Mouse (Mus musculus): ENCODE results near the gene Zfp1. TPM values are rescaled to one million over a fixed set of nuclear protein-coding genes. Genes with fewer than 3 reads are reported as not detected.

Zfp1 gene
- polyA plus RNA-seq, 1 experiment, result 7.5 TPM

- Histone ChIP-seq H3K36me3 (ENCODE audit: control insufficient read depth, insufficient read depth, low read length) (no peaks in the 10 kb centered on the region), H3K27me3 (replicated peaks; ENCODE audit: control insufficient read depth, insufficient read depth, low read length) (no peaks in the 10 kb centered on the region), H3K4me1 (ENCODE audit: control insufficient read depth, insufficient read depth, low read length) (no peaks in the 10 kb centered on the region), H3K4me3 (ENCODE audit: insufficient read depth, low read depth, low read length) (no peak overlapping the region), H3K27ac (ENCODE audit: insufficient read depth, low read depth, low read length) (no peak overlapping the region)
- no peak for DNase-seq
- WGBS, result 83% methylated on average over 13 of the region's 13 CpGs
- TF ChIP-seq POLR2A (IDR thresholded peaks at IDR 0.05; ENCODE audit: low read depth, low read length), result no peak
- TF ChIP-seq CTCF (conservative IDR thresholded peaks at IDR 0.05; ENCODE audit: insufficient read depth, insufficient read length, low read depth, low read length), result no peak
Measured at GRCm38 (mm10) chr8:111686881-111687280, 43.7 kb downstream of the Zfp1 start.

- TF ChIP-seq POLR2A (IDR thresholded peaks at IDR 0.05; ENCODE audit: low read depth, low read length) (no peak), CTCF (conservative IDR thresholded peaks at IDR 0.05; ENCODE audit: insufficient read depth, insufficient read length, low read depth, low read length) (no peak)
- Histone ChIP-seq H3K36me3 (ENCODE audit: control insufficient read depth, insufficient read depth, low read length) (no peaks in the 10 kb centered on the region), H3K4me3 (ENCODE audit: insufficient read depth, low read depth, low read length) (no peak within 1 kb of the TSS), H3K27me3 (replicated peaks; ENCODE audit: control insufficient read depth, insufficient read depth, low read length) (no peaks in the 10 kb centered on the region), H3K27ac (ENCODE audit: insufficient read depth, low read depth, low read length) (no peak within 1 kb of the TSS), H3K4me1 (ENCODE audit: control insufficient read depth, insufficient read depth, low read length) (no peaks in the 10 kb centered on the region; the same call in 1 of the 2 replicates)
- DNase-seq, result no peak
- 85% methylated on average over 2 of the region's 2 CpGs for WGBS
Measured at GRCm38 (mm10) chr8:111690960-111691445, 47.8 kb downstream of the Zfp1 start, which contains the start of gene Ctrb1. Gene Ctrb1, minus strand, starts transcription at chr8:111691010.

- 38% methylated on average over 6 of the region's 6 CpGs for WGBS
- DNase-seq, result peak; percentile 73
- no peaks in the 10 kb centered on the region for H3K27me3 ChIP-seq (replicated peaks; ENCODE audit: control insufficient read depth, insufficient read depth, low read length)
- no peaks in the 10 kb centered on the region; the same call in 1 of the 2 replicates for H3K4me1 ChIP-seq (ENCODE audit: control insufficient read depth, insufficient read depth, low read length)
- no peak overlapping the region for H3K4me3 ChIP-seq (ENCODE audit: insufficient read depth, low read depth, low read length)
- TF ChIP-seq POLR2A (IDR thresholded peaks at IDR 0.05; ENCODE audit: low read depth, low read length), result no peak
- no peak for TF ChIP-seq CTCF (conservative IDR thresholded peaks at IDR 0.05; ENCODE audit: insufficient read depth, insufficient read length, low read depth, low read length)
- H3K27ac ChIP-seq (ENCODE audit: insufficient read depth, low read depth, low read length), result no peak overlapping the region
- H3K36me3 ChIP-seq (ENCODE audit: control insufficient read depth, insufficient read depth, low read length), result no peaks in the 10 kb centered on the region
Measured at GRCm38 (mm10) chr8:111693261-111693741, 50.1 kb downstream of the Zfp1 start.

GRCm38 (mm10) chr8:111695441-111695840 lies 52.2 kb downstream of the Zfp1 start:
- no peaks in the 10 kb centered on the region for H3K36me3 ChIP-seq (ENCODE audit: control insufficient read depth, insufficient read depth, low read length)
- H3K4me1 ChIP-seq (ENCODE audit: control insufficient read depth, insufficient read depth, low read length), result no peaks in the 10 kb centered on the region; the same call in 1 of the 2 replicates
- TF ChIP-seq POLR2A (IDR thresholded peaks at IDR 0.05; ENCODE audit: low read depth, low read length) (no peak), CTCF (conservative IDR thresholded peaks at IDR 0.05; ENCODE audit: insufficient read depth, insufficient read length, low read depth, low read length) (no peak)
- DNase-seq, result no peak
- 48% methylated on average over 7 of the region's 7 CpGs for WGBS
- no peaks in the 10 kb centered on the region for H3K27me3 ChIP-seq (replicated peaks; ENCODE audit: control insufficient read depth, insufficient read depth, low read length)
- no peak overlapping the region for H3K4me3 ChIP-seq (ENCODE audit: insufficient read depth, low read depth, low read length)
- H3K27ac ChIP-seq (ENCODE audit: insufficient read depth, low read depth, low read length), result no peak overlapping the region

- Histone ChIP-seq H3K36me3 (ENCODE audit: control insufficient read depth, insufficient read depth, low read length) (no peaks in the 10 kb centered on the region), H3K4me1 (ENCODE audit: control insufficient read depth, insufficient read depth, low read length) (no peaks in the 10 kb centered on the region; the same call in 1 of the 2 replicates), H3K27me3 (replicated peaks; ENCODE audit: control insufficient read depth, insufficient read depth, low read length) (no peaks in the 10 kb centered on the region), H3K4me3 (ENCODE audit: insufficient read depth, low read depth, low read length) (no peak overlapping the region), H3K27ac (ENCODE audit: insufficient read depth, low read depth, low read length) (no peak overlapping the region)
- DNase-seq, result no peak
- 89% methylated on average over 10 of the region's 10 CpGs for WGBS
- TF ChIP-seq POLR2A (IDR thresholded peaks at IDR 0.05; ENCODE audit: low read depth, low read length) (no peak), CTCF (conservative IDR thresholded peaks at IDR 0.05; ENCODE audit: insufficient read depth, insufficient read length, low read depth, low read length) (no peak)
Measured at GRCm38 (mm10) chr8:111697655-111698054, 54.5 kb downstream of the Zfp1 start.

- Histone ChIP-seq H3K4me3 (ENCODE audit: insufficient read depth, low read depth, low read length) (no peak overlapping the region), H3K4me1 (ENCODE audit: control insufficient read depth, insufficient read depth, low read length) (no peaks in the 10 kb centered on the region), H3K36me3 (ENCODE audit: control insufficient read depth, insufficient read depth, low read length) (no peaks in the 10 kb centered on the region), H3K27me3 (replicated peaks; ENCODE audit: control insufficient read depth, insufficient read depth, low read length) (no peaks in the 10 kb centered on the region), H3K27ac (ENCODE audit: insufficient read depth, low read depth, low read length) (no peak overlapping the region)
- DNase-seq, result no peak
- TF ChIP-seq POLR2A (IDR thresholded peaks at IDR 0.05; ENCODE audit: low read depth, low read length), result no peak
- TF ChIP-seq CTCF (conservative IDR thresholded peaks at IDR 0.05; ENCODE audit: insufficient read depth, insufficient read length, low read depth, low read length), result no peak
- WGBS, result 44% methylated on average over 1 of the region's 1 CpGs
Measured at GRCm38 (mm10) chr8:111699035-111699434, 55.8 kb downstream of the Zfp1 start.

GRCm38 (mm10) chr8:111700201-111700600 lies 57.0 kb downstream of the Zfp1 start:
- DNase-seq, result no peak
- Histone ChIP-seq H3K27ac (ENCODE audit: insufficient read depth, low read depth, low read length) (no peak overlapping the region), H3K4me3 (ENCODE audit: insufficient read depth, low read depth, low read length) (no peak overlapping the region), H3K27me3 (replicated peaks; ENCODE audit: control insufficient read depth, insufficient read depth, low read length) (no peaks in the 10 kb centered on the region), H3K4me1 (ENCODE audit: control insufficient read depth, insufficient read depth, low read length) (no peaks in the 10 kb centered on the region), H3K36me3 (ENCODE audit: control insufficient read depth, insufficient read depth, low read length) (no peaks in the 10 kb centered on the region)
- TF ChIP-seq CTCF (conservative IDR thresholded peaks at IDR 0.05; ENCODE audit: insufficient read depth, insufficient read length, low read depth, low read length) (no peak), POLR2A (IDR thresholded peaks at IDR 0.05; ENCODE audit: low read depth, low read length) (no peak)
- 85% methylated on average over 3 of the region's 3 CpGs for WGBS

Data from kidney, adult 2 months (tissue).